Mouse (Mus musculus) kidney, postnatal 36 days (tissue): ENCODE results near the gene Lrrc4.

Experiments
- DNase-seq, 2 experiments: peaks; one replicate each; pipeline ENCODE4 v3.0.0; 2021 to 2022; ENCODE audit warnings: mixed read lengths in 2 of 2

The Lrrc4 gene

GRCm38 (mm10) chr6:28823375-28823774, 8.2 kb downstream of the Lrrc4 start:
- no peak for DNase-seq

- no peak for DNase-seq
Measured at GRCm38 (mm10) chr6:28822296-28822695, 9.3 kb downstream of the Lrrc4 start.

- DNase-seq, result no peak
Measured at GRCm38 (mm10) chr6:28819509-28820358, 11.8 kb downstream of the Lrrc4 start.

GRCm38 (mm10) chr6:28817039-28817438, 14.5 kb downstream of the Lrrc4 start:
- no peak for DNase-seq

GRCm38 (mm10) chr6:28814895-28815294, 16.7 kb downstream of the Lrrc4 start:
- no peak for DNase-seq

- DNase-seq, result no peak
Measured at GRCm38 (mm10) chr6:28813057-28813456, 18.5 kb downstream of the Lrrc4 start.

- no peak for DNase-seq
Measured at GRCm38 (mm10) chr6:28804751-28805150, 26.8 kb downstream of the Lrrc4 start.

GRCm38 (mm10) chr6:28803678-28804279, 27.8 kb downstream of the Lrrc4 start:
- DNase-seq, result no peak

GRCm38 (mm10) chr6:28800976-28801375, 30.6 kb downstream of the Lrrc4 start:
- DNase-seq, result no peak

GRCm38 (mm10) chr6:28799818-28800217, 31.7 kb downstream of the Lrrc4 start:
- DNase-seq, result no peak

GRCm38 (mm10) chr6:28795792-28796515, 35.6 kb downstream of the Lrrc4 start:
- no peak for DNase-seq

GRCm38 (mm10) chr6:28795380-28795779, 36.2 kb downstream of the Lrrc4 start:
- DNase-seq, result no peak

- no peak for DNase-seq
Measured at GRCm38 (mm10) chr6:28791809-28792208, 39.7 kb downstream of the Lrrc4 start.

GRCm38 (mm10) chr6:28791183-28791582, 40.4 kb downstream of the Lrrc4 start:
- no peak for DNase-seq

GRCm38 (mm10) chr6:28789685-28790084, 41.9 kb downstream of the Lrrc4 start:
- no peak for DNase-seq

GRCm38 (mm10) chr6:28787133-28787532, 44.4 kb downstream of the Lrrc4 start:
- no peak for DNase-seq

GRCm38 (mm10) chr6:28785770-28786169, 45.8 kb downstream of the Lrrc4 start:
- DNase-seq, result no peak

GRCm38 (mm10) chr6:28783953-28784352, 47.6 kb downstream of the Lrrc4 start:
- no peak for DNase-seq

GRCm38 (mm10) chr6:28783082-28783647, 48.4 kb downstream of the Lrrc4 start:
- DNase-seq, result no peak

- no peak for DNase-seq
Measured at GRCm38 (mm10) chr6:28781696-28782095, 49.9 kb downstream of the Lrrc4 start.

GRCm38 (mm10) chr6:28771331-28771730, 60.2 kb downstream of the Lrrc4 start:
- DNase-seq, result no peak

- no peak for DNase-seq
Measured at GRCm38 (mm10) chr6:28767891-28768481, 63.6 kb downstream of the Lrrc4 start.

- DNase-seq, result no peak
Measured at GRCm38 (mm10) chr6:28766622-28767021, 64.9 kb downstream of the Lrrc4 start.
